Mouse (Mus musculus) heart, adult 9 months (tissue): ENCODE measurements around the gene Vmn2r96.
"Not testable (repeated sequence)": the region's sequence is repeated elsewhere in the genome, so short reads cannot be mapped to it uniquely, and the experiment has no call there.

Experiments
- DNase-seq, 2 experiments: peaks; one replicate each; pipeline ENCODE4 v3.0.0; 2022; ENCODE audit warnings: low spot score in 2 of 2

The Vmn2r96 gene

DNA sequence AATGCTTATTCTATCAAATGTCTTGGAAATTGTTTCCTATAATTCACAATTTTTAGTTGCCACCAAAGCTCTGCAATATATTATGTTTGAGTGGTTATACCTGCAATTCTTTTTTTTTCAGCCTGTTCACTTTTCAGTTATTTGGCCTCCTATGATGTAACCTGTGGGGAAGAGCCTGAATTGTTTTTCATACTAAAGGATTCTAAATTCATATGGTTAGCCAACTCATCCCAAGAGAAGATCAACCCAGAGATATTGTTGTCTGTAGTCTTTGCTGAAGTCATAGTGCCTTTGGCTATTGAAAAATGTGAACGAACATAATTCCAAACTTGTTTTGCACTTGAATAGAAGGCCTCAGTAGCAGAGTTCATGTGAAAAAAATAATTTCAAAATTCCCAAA is at the start of gene Vmn2r96:
Gene Vmn2r96 (plus strand): TSS at position 301 of the 400 bp plus-strand sequence.
- not testable (repeated sequence) for DNase-seq

DNA sequence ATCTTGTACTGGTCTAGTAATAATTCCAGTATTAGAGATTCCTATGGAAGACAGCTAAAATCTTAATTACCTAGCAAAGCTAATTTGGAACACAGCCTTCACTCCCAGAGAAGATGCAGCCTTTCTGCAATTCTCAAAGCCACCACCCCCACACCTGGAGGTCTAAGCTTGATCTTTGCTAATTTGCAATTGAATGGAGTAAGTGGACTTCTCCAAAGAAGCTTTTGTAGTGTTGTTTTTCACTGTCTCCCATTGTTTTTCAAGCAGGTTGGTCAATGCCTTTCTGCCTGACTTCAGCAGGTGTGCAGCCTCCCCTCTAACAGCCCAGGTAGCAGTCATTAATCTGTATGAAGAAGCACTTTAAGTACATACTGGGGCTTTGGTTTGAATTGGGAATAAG is 49.6 kb upstream of the Vmn2r96 start:
- DNase-seq: no peak

DNA sequence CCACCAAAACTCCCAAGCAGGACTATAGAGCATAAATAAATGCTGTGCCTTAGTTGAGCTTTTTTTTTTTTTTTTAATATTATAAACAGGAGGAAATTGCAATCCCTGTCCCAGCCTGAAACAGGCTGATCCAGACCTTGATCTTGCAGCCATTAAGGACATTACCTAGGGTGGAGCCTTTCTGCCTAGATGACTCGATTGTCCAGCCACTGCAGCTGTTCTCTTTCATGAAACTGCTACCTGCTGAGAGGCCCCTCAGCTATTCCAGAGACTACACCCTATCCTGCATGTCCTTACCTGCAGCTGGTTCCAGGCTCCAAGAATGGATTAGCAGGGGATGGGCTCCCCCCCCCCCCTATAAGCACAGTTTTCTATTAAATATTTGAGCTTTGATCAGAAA is 49.0 kb upstream of the Vmn2r96 start:
- DNase-seq: no peak

DNA sequence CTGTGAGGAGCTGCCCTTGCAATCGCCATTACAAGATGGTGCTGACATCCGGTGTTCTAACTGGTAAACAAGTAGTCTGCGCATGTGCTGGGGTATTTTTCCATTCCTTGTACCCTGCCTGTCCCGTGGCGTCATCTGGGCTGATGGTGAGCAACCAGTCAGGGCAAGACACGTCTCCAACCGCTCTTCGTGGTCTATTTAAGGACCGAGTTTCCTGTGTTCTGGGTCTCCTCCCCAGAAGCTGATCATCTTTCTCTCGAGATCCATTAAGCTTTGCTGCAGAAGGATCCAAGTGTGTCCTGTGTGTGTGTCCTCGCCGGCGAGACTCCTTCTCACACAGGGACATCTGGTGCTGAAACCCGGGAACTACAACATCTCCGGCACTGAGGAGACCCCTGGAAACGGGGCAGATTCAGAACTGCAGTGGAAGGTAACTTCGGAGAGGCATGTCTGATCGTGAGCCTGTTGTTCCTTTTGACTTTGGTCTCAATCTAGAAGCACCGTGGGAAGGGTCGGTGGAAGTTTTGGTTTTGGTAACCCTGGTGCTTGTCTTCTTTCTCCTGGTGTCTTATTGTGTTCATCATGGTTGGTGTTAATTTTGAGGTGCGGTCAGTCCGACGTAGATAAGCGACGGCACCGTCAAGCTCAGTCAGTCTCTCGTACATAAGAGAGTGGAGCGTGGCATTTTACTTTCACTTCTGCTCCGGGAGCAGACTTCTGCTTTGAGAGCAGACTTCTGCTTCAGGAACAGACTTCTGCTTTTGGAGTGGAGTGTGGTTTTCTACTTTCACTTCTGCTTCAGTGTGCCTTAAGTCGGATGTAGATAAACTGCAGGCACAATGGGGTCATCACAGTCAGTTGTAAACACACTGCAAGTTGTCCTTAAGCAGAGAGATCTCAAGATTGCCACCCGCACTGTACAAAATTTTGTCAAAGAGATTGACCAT is 14.5 kb upstream of the Vmn2r96 start:
- DNase-seq: peak; percentile 15 to 38

DNA sequence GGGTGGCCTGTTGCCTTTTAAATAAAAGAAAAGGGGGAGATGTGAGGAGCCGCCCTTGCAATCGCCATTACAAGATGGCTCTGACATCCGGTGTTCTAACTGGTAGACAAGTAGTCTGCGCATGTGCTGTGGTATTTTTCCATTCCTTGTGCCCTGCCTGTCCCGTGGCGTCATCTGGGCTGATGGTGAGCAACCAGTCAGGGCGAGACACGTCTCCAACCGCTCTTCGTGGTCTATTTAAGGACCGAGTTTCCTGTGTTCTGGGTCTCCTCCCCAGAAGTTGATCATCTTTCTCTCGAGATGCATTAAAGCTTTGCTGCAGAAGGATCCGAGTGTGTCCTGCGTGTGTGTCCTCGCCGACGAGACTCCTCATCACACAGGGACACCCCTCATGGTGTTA is 6.8 kb upstream of the Vmn2r96 start:
- DNase-seq: not testable (repeated sequence)

DNA sequence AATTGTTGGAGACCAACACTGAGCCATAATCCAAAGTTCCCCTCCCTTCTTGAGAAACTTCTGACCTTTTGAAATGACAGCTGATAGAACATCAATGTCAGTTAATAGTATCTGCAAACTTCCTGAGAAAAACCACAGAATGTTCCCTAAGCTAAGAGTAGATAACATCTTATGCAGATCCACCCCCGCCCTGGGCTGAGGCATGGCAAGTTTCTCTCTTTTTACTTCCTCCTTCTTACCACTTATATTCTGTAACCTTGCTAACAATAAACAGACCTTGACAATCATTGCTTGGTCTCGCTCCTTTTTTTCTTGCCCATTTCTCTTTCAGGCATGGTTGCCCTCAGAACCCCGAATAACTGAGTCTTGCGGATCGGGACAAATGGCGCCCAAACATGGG is 42.2 kb downstream of the Vmn2r96 start:
- DNase-seq: not testable (repeated sequence)

DNA sequence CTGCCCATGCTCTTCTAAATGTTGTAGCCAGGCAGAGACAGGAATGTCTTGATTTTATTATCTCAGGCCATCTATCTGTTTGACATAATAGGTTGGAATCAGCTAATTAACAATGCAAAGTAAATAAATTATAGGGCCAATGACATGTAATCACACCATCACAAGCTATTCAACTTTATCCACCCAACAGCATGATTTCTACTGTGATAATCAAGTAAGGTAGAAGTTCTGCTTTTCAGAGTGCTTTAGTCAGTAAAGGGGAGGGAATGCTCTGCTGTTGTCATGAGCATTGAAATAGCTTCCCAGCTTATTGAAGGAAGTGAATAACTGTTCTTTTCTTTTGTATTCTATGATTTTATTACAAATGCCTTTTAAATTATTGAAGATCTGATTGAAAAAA is 53.6 kb downstream of the Vmn2r96 start:
- DNase-seq: no peak
